14 mouse cellular contexts compared by ENCODE assay signal in the genomic region with DNA sequence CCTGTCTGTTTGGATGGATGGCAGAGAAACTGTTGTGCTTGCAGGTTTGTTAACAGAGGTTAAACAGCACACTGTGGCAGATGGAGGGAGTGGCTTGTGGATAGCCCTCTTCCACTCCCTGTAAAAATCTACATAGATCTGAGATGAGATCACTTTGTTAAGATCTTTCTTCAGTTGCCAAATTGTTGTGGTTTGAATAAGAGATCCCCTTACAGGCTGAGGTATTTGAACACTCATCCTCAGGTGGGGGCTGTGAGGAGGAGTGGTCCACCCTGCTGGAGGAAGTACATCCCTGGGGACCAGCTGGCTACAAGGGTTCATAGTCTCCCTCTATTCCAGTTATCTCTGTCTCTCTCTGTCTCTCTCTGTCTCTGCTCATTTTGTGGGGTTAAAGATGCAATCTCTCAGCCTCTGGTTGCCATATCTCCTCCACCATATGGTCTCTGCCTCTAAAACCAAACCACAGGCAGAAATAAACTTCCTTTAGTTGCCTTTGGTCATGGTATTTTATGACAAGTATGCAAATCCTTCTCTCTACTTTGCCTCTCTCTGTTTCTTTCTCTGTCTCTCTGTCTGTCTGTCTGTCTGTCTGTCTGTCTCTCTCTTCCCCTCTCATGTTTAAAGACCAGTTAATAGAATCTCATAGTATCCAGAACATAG.
A peak's percentile ranks its signal among the peaks of the same experiment; 100 is the strongest.
DNase-seq lines count a peak whose midpoint lies in the region; ATAC-seq and TF ChIP-seq lines count a peak whose summit lies in the region.
"Had no signal": no experiment of that assay in that cellular context is flagged by ENCODE, and none has a peak within 500 bp of the region (broad histone marks: within the 10 kb centered on the region; RNA-seq: fewer than 3 reads in every experiment).

No protein-coding gene starts in this region.

- H3K36me3 ChIP-seq in intestine, embryonic 15.5 days = no peaks in the 10 kb centered on the region
- no peaks in the 10 kb centered on the region for H3K36me3 ChIP-seq in intestine, postnatal 0 days (ENCODE audit: control insufficient read depth, insufficient read depth)
- H3K36me3 ChIP-seq in C2C12 (ENCODE audit: control insufficient read depth, insufficient read depth) = no peaks in the 10 kb centered on the region
- no peaks in the 10 kb centered on the region for H3K36me3 ChIP-seq in midbrain, embryonic 14.5 days (ENCODE audit: control insufficient read depth, insufficient read depth, low read length)

- no peak for TF ChIP-seq POLR2A in bone marrow, adult 2 months (IDR thresholded peaks at IDR 0.05; ENCODE audit: borderline replicate concordance, control insufficient read depth, low read depth, low read length)

- no peak overlapping the region for H3K27ac ChIP-seq in intestine, embryonic 15.5 days
- no peak overlapping the region for H3K27ac ChIP-seq in intestine, postnatal 0 days (ENCODE audit: low read depth, low read length)
- H3K27ac ChIP-seq in bone marrow, adult 2 months (ENCODE audit: control insufficient read depth, insufficient read depth, low read depth, low read length, poor library complexity) = peak overlapping the region; percentile 35; the same call in 1 of the 2 replicates
- H3K27ac ChIP-seq in midbrain, embryonic 14.5 days (replicated peaks; ENCODE audit: low read depth, low read length) = no peak overlapping the region

- H3K79me2 ChIP-seq in C2C12 (ENCODE audit: control insufficient read depth, insufficient read depth) = no peaks in the 10 kb centered on the region

- TF ChIP-seq CTCF in intestine, postnatal 0 days (IDR thresholded peaks at IDR 0.05; ENCODE audit: low read depth) = no peak
- no peak for TF ChIP-seq CTCF in C2C12 (IDR thresholded peaks at IDR 0.05; ENCODE audit: control insufficient read depth, insufficient read depth, insufficient read length)
- no peak for TF ChIP-seq CTCF in bone marrow, adult 2 months (IDR thresholded peaks at IDR 0.05; ENCODE audit: control insufficient read depth, insufficient read depth, low read length)

- H3K27me3 ChIP-seq in intestine, embryonic 15.5 days (replicated peaks) = no peaks in the 10 kb centered on the region
- no peaks in the 10 kb centered on the region for H3K27me3 ChIP-seq in intestine, postnatal 0 days (replicated peaks; ENCODE audit: control insufficient read depth, insufficient read depth, low read length)
- no peaks in the 10 kb centered on the region for H3K27me3 ChIP-seq in C2C12 (ENCODE audit: control insufficient read depth, insufficient read depth, insufficient read length)
- no peaks in the 10 kb centered on the region for H3K27me3 ChIP-seq in midbrain, embryonic 14.5 days (ENCODE audit: control insufficient read depth, insufficient read depth, low read length)
- H3K27me3 ChIP-seq: megakaryocyte, embryonic 14.5 days had no signal

- H3K4me3 ChIP-seq in intestine, embryonic 15.5 days (replicated peaks) = no peak overlapping the region
- no peak overlapping the region for H3K4me3 ChIP-seq in intestine, postnatal 0 days (ENCODE audit: low read depth, low read length)
- H3K4me3 ChIP-seq in C2C12 (ENCODE audit: insufficient read depth, poor library complexity, severe bottlenecking) = no peak overlapping the region
- no peak overlapping the region for H3K4me3 ChIP-seq in bone marrow, adult 2 months (replicated peaks; ENCODE audit: control insufficient read depth, low read depth, low read length)
- H3K4me3 ChIP-seq in midbrain, embryonic 14.5 days (replicated peaks; ENCODE audit: low read depth, low read length) = no peak overlapping the region
- H3K4me3 ChIP-seq: erythroblast, embryonic 14.5 days; megakaryocyte, embryonic 14.5 days had no signal

- 0 out of 2 replicates have a peak, but pooled peaks cover 6% of the 10 kb centered on the region for H3K4me1 ChIP-seq in intestine, embryonic 15.5 days (replicated peaks)
- H3K4me1 ChIP-seq in intestine, postnatal 0 days (replicated peaks; ENCODE audit: control insufficient read depth, insufficient read depth, low read length) = no peaks in the 10 kb centered on the region
- H3K4me1 ChIP-seq in bone marrow, adult 2 months (ENCODE audit: control insufficient read depth, insufficient read depth, low read length) = peaks cover 9% of the 10 kb centered on the region
- peaks cover 6% of the 10 kb centered on the region; the same call in 1 of the 2 replicates for H3K4me1 ChIP-seq in midbrain, embryonic 14.5 days (ENCODE audit: control insufficient read depth, insufficient read depth, low read length)

- H3K79me3 ChIP-seq in C2C12 (ENCODE audit: low read depth) = no peaks in the 10 kb centered on the region

- no peak overlapping the region for H3ac ChIP-seq in C2C12 (ENCODE audit: control insufficient read depth, insufficient read length, low read depth)

- no peak for DNase-seq in right cerebral cortex, adult 2 months (ENCODE audit: low spot score in 2 of 2)
- DNase-seq in midbrain, embryonic 14.5 days = no peak
- DNase-seq in adrenal gland, postnatal 10 days = no peak
- DNase-seq: adrenal gland, postnatal 36 days; cerebellum, adult 9-11 months; gastrocnemius, postnatal 10 days; layer of hippocampus, adult 9-11 months had no signal

- H3K4me2 ChIP-seq in intestine, embryonic 15.5 days (replicated peaks) = no peak overlapping the region
- no peak overlapping the region for H3K4me2 ChIP-seq in intestine, postnatal 0 days (replicated peaks; ENCODE audit: low read depth)
- H3K4me2 ChIP-seq in midbrain, embryonic 14.5 days (ENCODE audit: low read length) = no peak overlapping the region

- peak; percentile 10; the same call in 1 of the 2 replicates for ATAC-seq in intestine, embryonic 15.5 days
- no peak for ATAC-seq in intestine, postnatal 0 days
- ATAC-seq in megakaryocyte progenitor cell, adult 5-6 weeks (replicated peaks; ENCODE audit: poor library complexity) = peak; percentile 40
- ATAC-seq in midbrain, embryonic 14.5 days (ENCODE audit: low FRiP score, low TSS enrichment) = no peak

- H3K9me3 ChIP-seq in intestine, embryonic 15.5 days = no peaks in the 10 kb centered on the region
- no peaks in the 10 kb centered on the region for H3K9me3 ChIP-seq in intestine, postnatal 0 days (ENCODE audit: control insufficient read depth)
- H3K9me3 ChIP-seq in midbrain, embryonic 14.5 days (ENCODE audit: control insufficient read depth, low read length) = no peaks in the 10 kb centered on the region
- H3K9me3 ChIP-seq: megakaryocyte, embryonic 14.5 days had no signal

- H3K9ac ChIP-seq in intestine, embryonic 15.5 days = no peak overlapping the region
- H3K9ac ChIP-seq in intestine, postnatal 0 days (ENCODE audit: low read depth, low read length) = no peak overlapping the region
- H3K9ac ChIP-seq in midbrain, embryonic 14.5 days (replicated peaks; ENCODE audit: low read length) = no peak overlapping the region

TF ChIP-seq in C2C12, 6 proteins besides CTCF, POLR2A, EP300 and RAD21:
- peak; percentile 34 for TF ChIP-seq MYOD1 (IDR thresholded peaks at IDR 0.05; ENCODE audit: control insufficient read depth, insufficient read length, low read depth)
- TF ChIP-seq FOSL1 (IDR thresholded peaks at IDR 0.05; ENCODE audit: insufficient read depth, low read length, poor library complexity, severe bottlenecking) = no peak
TF ChIP-seq in C2C12: peak in this region for 1.

Comparison
In these comparisons a context has a peak if more than half of its experiments do, and no peak if none do; other contexts are left out.
1. ATAC-seq: peak in intestine, embryonic 15.5 days (single experiment) and megakaryocyte progenitor cell, adult 5-6 weeks (single experiment); none in intestine, postnatal 0 days (single experiment) and midbrain, embryonic 14.5 days (single experiment).